Mouse (Mus musculus) thymus, adult 2 months (tissue): ENCODE results near the gene Ppt2.

ENCODE experiments used
- CTCF ChIP-seq: fragments of 200-500 bp; IDR thresholded peaks from 2 replicates; pipeline ENCODE4 v1.5.1; 2012; ENCODE audit warnings: mild to moderate bottlenecking, control low read depth, low read length, moderate library complexity, borderline replicate concordance; ENCODE audit not compliant: control insufficient read depth, poor library complexity, insufficient read depth; ENCODE audit errors: extremely low read depth
- POLR2A ChIP-seq: fragments of 200-500 bp; IDR thresholded peaks from 2 replicates; pipeline ENCODE4 v1.6.1; 2012; ENCODE audit warnings: mild to moderate bottlenecking, low read length, control low read depth, moderate library complexity; ENCODE audit not compliant: control insufficient read depth, poor library complexity, insufficient read depth; ENCODE audit errors: extremely low read depth

- no peak for TF ChIP-seq CTCF
- no peak for TF ChIP-seq POLR2A
These were observed 3.3 kb upstream of the Ppt2 start for GRCm38 (mm10) chr17:34631647-34632046.
